Mouse (Mus musculus) frontal cortex, adult 2 months (tissue): ENCODE measurements around the gene Tigit. TPM values are rescaled to one million over a fixed set of nuclear protein-coding genes. Genes with fewer than 3 reads are reported as not detected.

Experiments used
- DNase-seq, 2 experiments: peaks; one replicate each; pipeline ENCODE4 v3.0.0; 2022; ENCODE audit warnings: low spot score in 1 of 2; ENCODE audit errors: extremely low spot score in 1 of 2
- polyA plus RNA-seq: library from polyadenylated mRNA; depleted of rRNA; stranded (reverse); fragments of >200 nt; gene quantifications from 2 replicates; pipeline ENCODE4 v1.2.3, GENCODE M21; 2012

Tigit gene
- polyA plus RNA-seq, 1 experiment, result not detected

- no peak for DNase-seq
Measured at GRCm38 (mm10) chr16:43671972-43672371, 8.0 kb upstream of the Tigit start.

GRCm38 (mm10) chr16:43668294-43668693 is 4.3 kb upstream of the Tigit start:
- DNase-seq, result no peak

- no peak for DNase-seq
Measured at GRCm38 (mm10) chr16:43664861-43665260, 915 bp upstream of the Tigit start.

- no peak for DNase-seq
Measured at GRCm38 (mm10) chr16:43662124-43663004, 1.6 kb downstream of the Tigit start.

GRCm38 (mm10) chr16:43661576-43661975 is 2.4 kb downstream of the Tigit start:
- DNase-seq, result no peak

GRCm38 (mm10) chr16:43655183-43655787 is 8.7 kb downstream of the Tigit start:
- no peak for DNase-seq

- no peak for DNase-seq
Measured at GRCm38 (mm10) chr16:43654269-43654668, 9.7 kb downstream of the Tigit start.

GRCm38 (mm10) chr16:43653288-43653687 is 10.7 kb downstream of the Tigit start:
- DNase-seq, result no peak

- no peak for DNase-seq
Measured at GRCm38 (mm10) chr16:43650355-43651080, 13.4 kb downstream of the Tigit start.

- no peak for DNase-seq
Measured at GRCm38 (mm10) chr16:43647641-43648040, 16.3 kb downstream of the Tigit start.

GRCm38 (mm10) chr16:43646943-43647342 is 17.0 kb downstream of the Tigit start:
- no peak for DNase-seq

- no peak for DNase-seq
Measured at GRCm38 (mm10) chr16:43645879-43646278, 18.1 kb downstream of the Tigit start.

- no peak for DNase-seq
Measured at GRCm38 (mm10) chr16:43641230-43641629, 22.7 kb downstream of the Tigit start.

- no peak for DNase-seq
Measured at GRCm38 (mm10) chr16:43638406-43639049, 25.4 kb downstream of the Tigit start.

- no peak for DNase-seq
Measured at GRCm38 (mm10) chr16:43637241-43637640, 26.7 kb downstream of the Tigit start.

- no peak for DNase-seq
Measured at GRCm38 (mm10) chr16:43634037-43634436, 29.9 kb downstream of the Tigit start.

GRCm38 (mm10) chr16:43631758-43632157 is 32.2 kb downstream of the Tigit start:
- no peak for DNase-seq

GRCm38 (mm10) chr16:43628662-43629061 is 35.3 kb downstream of the Tigit start:
- no peak for DNase-seq

GRCm38 (mm10) chr16:43625956-43626355 is 38.0 kb downstream of the Tigit start:
- DNase-seq, result peak; percentile 46 to 61

- peak in 1 of 2 experiments; percentile 34 for DNase-seq
Measured at GRCm38 (mm10) chr16:43625289-43625688, 38.7 kb downstream of the Tigit start.

GRCm38 (mm10) chr16:43624876-43625275 is 39.1 kb downstream of the Tigit start:
- DNase-seq, result no peak
